Mouse (Mus musculus) embryo, embryonic 11 days (tissue): Measurements from ENCODE around the gene Slc7a14.
A peak's percentile ranks its signal among the peaks of the same experiment; 100 is the strongest.
"Not testable (repeated sequence)": the region's sequence is repeated elsewhere in the genome, so short reads cannot be mapped to it uniquely, and the experiment has no call there.

Source experiments
- DNase-seq: peaks from one replicate; pipeline ENCODE4 v3.0.0-alpha.2; 2015

The Slc7a14 gene

GRCm38 (mm10) chr3:31309934-31310787, at the start of gene Slc7a14:
TSS of gene Slc7a14 (minus strand) at chr3:31310378.
- peak; percentile 47 for DNase-seq

- no peak for DNase-seq
These were observed 36.4 kb upstream of the Slc7a14 start for GRCm38 (mm10) chr3:31346540-31346939.

GRCm38 (mm10) chr3:31345766-31346165, 35.6 kb upstream of the Slc7a14 start:
- no peak for DNase-seq

- no peak for DNase-seq
These were observed 29.1 kb upstream of the Slc7a14 start for GRCm38 (mm10) chr3:31339236-31339635.

- peak; percentile 10 for DNase-seq
These were observed 18.2 kb upstream of the Slc7a14 start for GRCm38 (mm10) chr3:31328237-31328836.

- no peak for DNase-seq
These were observed 17.6 kb upstream of the Slc7a14 start for GRCm38 (mm10) chr3:31327791-31328190.

- peak; percentile 10 for DNase-seq
These were observed 14.1 kb upstream of the Slc7a14 start for GRCm38 (mm10) chr3:31324231-31324654.

- peak; percentile 39 for DNase-seq
These were observed 726 bp downstream of the Slc7a14 start for GRCm38 (mm10) chr3:31309371-31309933.

- DNase-seq: peak; percentile 82
These were observed 1.3 kb downstream of the Slc7a14 start for GRCm38 (mm10) chr3:31308906-31309305.

GRCm38 (mm10) chr3:31307936-31308335, 2.2 kb downstream of the Slc7a14 start:
- DNase-seq: no peak

- DNase-seq: no peak
These were observed 18.2 kb downstream of the Slc7a14 start for GRCm38 (mm10) chr3:31291673-31292602.

- no peak for DNase-seq
These were observed 22.7 kb downstream of the Slc7a14 start for GRCm38 (mm10) chr3:31287421-31287948.

GRCm38 (mm10) chr3:31281116-31281515, 29.1 kb downstream of the Slc7a14 start:
- no peak for DNase-seq

- DNase-seq: no peak
These were observed 35.3 kb downstream of the Slc7a14 start for GRCm38 (mm10) chr3:31274875-31275274.

- DNase-seq: not testable (repeated sequence)
These were observed 36.9 kb downstream of the Slc7a14 start for GRCm38 (mm10) chr3:31273247-31273646.

- DNase-seq: peak; percentile 42
These were observed 37.5 kb downstream of the Slc7a14 start for GRCm38 (mm10) chr3:31272635-31273034.

GRCm38 (mm10) chr3:31269551-31270317, 40.4 kb downstream of the Slc7a14 start:
- DNase-seq: no peak

GRCm38 (mm10) chr3:31267921-31268320, 42.3 kb downstream of the Slc7a14 start:
- no peak for DNase-seq

GRCm38 (mm10) chr3:31266941-31267340, 43.2 kb downstream of the Slc7a14 start:
- DNase-seq: no peak

- DNase-seq: no peak
These were observed 46.6 kb downstream of the Slc7a14 start for GRCm38 (mm10) chr3:31263535-31263934.

- DNase-seq: no peak
These were observed 48.7 kb downstream of the Slc7a14 start for GRCm38 (mm10) chr3:31261418-31262014.
